Mouse (Mus musculus) fat pad, adult 2 months (tissue): ENCODE results near the gene Slc8b1.

ENCODE experiments used
- DNase-seq: peaks from one replicate; pipeline ENCODE4 v3.0.0-alpha.2; 2011; ENCODE audit warnings: low read depth, low spot score; ENCODE audit errors: extremely low read depth

Gene Slc8b1

GRCm38 (mm10) chr5:120524736-120525135, 13.8 kb downstream of the Slc8b1 start:
- no peak for DNase-seq

- no peak for DNase-seq
Measured at GRCm38 (mm10) chr5:120525737-120526136, 14.8 kb downstream of the Slc8b1 start.

- DNase-seq = no peak
Measured at GRCm38 (mm10) chr5:120526311-120526710, 15.3 kb downstream of the Slc8b1 start.

GRCm38 (mm10) chr5:120527296-120527964, 16.5 kb downstream of the Slc8b1 start:
- no peak for DNase-seq

- no peak for DNase-seq
Measured at GRCm38 (mm10) chr5:120531631-120532030, 20.7 kb downstream of the Slc8b1 start.

GRCm38 (mm10) chr5:120534071-120534685, 23.2 kb downstream of the Slc8b1 start:
- DNase-seq = no peak

GRCm38 (mm10) chr5:120534686-120535075, 23.7 kb downstream of the Slc8b1 start:
- no peak for DNase-seq

- DNase-seq = no peak
Measured at GRCm38 (mm10) chr5:120536046-120536445, 25.1 kb downstream of the Slc8b1 start.

GRCm38 (mm10) chr5:120536632-120537031, 25.7 kb downstream of the Slc8b1 start:
- DNase-seq = no peak

- no peak for DNase-seq
Measured at GRCm38 (mm10) chr5:120548236-120548850, 37.4 kb downstream of the Slc8b1 start.

GRCm38 (mm10) chr5:120550137-120550536, 39.2 kb downstream of the Slc8b1 start:
- no peak for DNase-seq

- no peak for DNase-seq
Measured at GRCm38 (mm10) chr5:120550673-120551072, 39.7 kb downstream of the Slc8b1 start.

- DNase-seq = no peak
Measured at GRCm38 (mm10) chr5:120555871-120556270, 44.9 kb downstream of the Slc8b1 start.

GRCm38 (mm10) chr5:120558041-120558440, 47.1 kb downstream of the Slc8b1 start:
- no peak for DNase-seq

- DNase-seq = no peak
Measured at GRCm38 (mm10) chr5:120558762-120559161, 47.8 kb downstream of the Slc8b1 start.

GRCm38 (mm10) chr5:120560129-120560615, 49.2 kb downstream of the Slc8b1 start:
- no peak for DNase-seq

GRCm38 (mm10) chr5:120560616-120561311, 49.8 kb downstream of the Slc8b1 start:
- no peak for DNase-seq

GRCm38 (mm10) chr5:120562956-120563913, 52.3 kb downstream of the Slc8b1 start:
- DNase-seq = no peak

GRCm38 (mm10) chr5:120563914-120564311, 52.9 kb downstream of the Slc8b1 start:
- no peak for DNase-seq

- DNase-seq = no peak
Measured at GRCm38 (mm10) chr5:120565171-120565905, 54.4 kb downstream of the Slc8b1 start.
